Mouse (Mus musculus) mesoderm, embryonic 11.5 days (tissue): ENCODE data around the gene Pes1.

ENCODE experiments used
- DNase-seq: peaks from one replicate; pipeline ENCODE4 v3.0.0-alpha.2; 2012; ENCODE audit warnings: low read depth, low spot score

The Pes1 gene

DNA sequence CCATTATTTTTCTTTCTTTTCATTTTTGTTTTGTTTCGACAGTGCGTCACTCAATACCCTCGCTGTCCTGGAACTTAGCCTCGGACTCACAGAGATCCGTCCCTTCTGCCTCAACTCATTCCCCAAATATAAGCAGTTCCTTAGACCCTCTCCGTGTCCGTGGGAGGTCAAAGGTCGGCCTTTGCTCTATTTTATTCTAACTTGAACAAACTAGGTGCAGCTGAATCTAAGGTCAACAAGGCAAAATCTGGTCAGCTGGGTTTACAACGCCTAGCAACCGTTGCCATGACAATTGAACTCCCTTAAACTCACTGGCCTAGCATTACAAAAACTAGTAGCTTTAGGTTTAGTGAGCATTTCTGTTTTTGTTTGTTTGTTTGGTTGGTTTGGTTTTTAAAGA is 620 bp upstream of the Pes1 start:
- DNase-seq: no peak

DNA sequence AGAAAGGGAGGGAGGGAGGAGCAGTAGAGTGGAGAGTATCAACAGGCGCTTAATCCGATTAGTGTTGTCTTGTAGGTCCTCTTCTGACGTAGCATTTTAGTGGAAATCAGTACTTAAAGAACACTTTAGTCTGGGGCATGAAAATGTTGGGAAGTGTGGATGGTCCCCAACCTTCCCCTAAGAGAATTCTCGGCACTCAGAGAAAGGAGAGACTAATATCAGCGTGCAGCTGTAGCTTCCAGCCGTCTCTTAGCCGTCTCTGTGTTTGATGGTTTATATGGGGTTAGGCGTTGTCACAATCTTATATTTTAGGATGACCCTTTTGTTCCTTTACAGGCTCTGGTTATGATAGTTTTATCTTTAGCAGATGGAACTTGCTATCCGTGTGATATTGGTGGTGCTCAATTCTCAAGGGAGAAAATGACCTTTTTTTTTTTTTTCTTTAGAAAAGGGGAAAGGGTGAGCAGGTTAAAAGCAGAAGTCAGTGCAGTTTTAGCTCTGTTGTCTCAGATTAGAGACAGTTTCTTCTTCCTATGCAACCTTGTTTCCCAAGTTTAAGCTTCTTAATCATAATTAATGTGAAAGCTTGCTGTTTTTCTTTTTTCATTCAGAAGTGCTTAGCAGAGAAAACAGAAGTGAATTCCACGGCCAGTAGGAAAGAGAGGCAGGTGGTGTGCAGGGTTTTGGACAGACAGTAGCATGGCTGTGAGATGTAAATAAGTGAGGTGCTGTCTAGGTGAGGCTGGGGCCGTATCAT is 819 bp downstream of the Pes1 start:
- no peak for DNase-seq

DNA sequence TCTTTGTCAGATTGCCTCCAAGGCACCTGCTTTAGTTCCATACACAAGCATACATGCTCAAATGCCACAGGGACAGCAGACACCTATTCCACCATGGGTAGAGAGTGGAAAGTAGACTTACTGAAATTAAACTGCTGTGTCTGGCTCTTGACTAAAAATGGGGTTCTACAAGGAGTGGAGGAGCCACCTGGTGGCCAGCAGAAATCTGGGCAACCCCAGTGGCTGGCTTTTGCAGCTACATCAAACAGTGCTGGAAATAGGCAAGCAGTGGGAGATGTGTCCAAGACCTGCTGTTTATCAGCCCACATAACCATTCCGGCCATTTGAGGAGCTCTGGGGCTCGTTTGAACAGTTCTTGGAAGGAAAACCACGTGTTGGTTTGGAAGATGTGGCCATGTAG is 6.1 kb downstream of the Pes1 start:
- no peak for DNase-seq

DNA sequence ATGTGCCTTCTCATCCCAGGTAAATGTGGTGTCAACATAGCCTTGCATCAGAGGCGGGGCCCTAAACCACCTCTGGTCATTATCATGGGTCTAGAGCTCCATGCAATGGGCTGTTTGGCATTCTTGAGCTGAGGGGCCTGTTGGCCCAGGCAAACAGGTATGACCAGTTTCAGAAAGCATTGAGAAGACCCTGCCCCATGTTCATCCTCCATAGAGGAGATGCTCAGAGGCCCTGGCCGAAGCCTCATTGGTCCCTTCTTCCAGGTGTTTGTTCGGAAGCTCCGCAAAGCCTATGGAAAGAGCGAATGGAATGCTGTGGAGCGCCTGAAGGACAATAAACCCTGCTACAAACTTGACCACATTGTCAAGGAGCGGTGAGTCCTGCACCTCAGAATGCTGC is 6.6 kb downstream of the Pes1 start:
- no peak for DNase-seq

DNA sequence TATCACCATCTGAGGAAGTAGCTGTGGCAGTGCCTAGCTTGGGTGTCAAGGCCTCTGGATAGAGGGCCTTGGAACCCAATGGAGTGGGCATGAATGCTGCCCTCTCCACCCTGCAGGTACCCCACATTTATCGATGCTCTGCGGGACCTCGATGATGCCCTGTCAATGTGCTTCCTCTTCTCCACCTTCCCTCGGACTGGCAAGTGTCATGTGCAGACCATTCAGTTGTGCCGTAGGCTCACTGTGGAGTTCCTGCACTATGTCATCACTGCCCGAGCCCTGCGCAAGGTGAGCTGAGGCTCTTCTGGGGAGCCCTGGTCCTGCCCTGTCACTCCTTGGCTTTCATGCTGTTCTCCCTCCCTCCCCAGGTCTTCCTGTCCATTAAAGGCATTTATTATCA is 9.3 kb downstream of the Pes1 start:
- DNase-seq: no peak

DNA sequence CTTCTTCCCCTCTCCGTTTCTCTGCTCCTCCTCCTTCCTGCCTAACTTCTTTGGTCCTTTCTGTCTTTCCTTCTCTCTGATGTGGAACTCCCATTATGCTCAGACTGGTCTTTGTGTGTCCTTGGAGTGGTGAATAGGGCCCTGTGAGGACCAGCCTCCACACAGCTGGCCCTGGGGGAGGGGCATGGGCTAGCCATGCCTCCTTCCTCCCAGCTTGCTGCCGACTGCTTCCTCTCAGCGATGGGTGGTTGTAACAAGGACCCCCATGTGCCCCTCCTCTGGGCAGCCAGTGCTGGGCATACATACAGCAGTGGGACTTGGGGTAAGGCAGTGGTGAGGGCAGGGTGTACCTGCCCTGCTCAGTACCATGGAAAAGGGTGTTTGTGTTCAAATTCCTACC is 10.5 kb downstream of the Pes1 start:
- no peak for DNase-seq

DNA sequence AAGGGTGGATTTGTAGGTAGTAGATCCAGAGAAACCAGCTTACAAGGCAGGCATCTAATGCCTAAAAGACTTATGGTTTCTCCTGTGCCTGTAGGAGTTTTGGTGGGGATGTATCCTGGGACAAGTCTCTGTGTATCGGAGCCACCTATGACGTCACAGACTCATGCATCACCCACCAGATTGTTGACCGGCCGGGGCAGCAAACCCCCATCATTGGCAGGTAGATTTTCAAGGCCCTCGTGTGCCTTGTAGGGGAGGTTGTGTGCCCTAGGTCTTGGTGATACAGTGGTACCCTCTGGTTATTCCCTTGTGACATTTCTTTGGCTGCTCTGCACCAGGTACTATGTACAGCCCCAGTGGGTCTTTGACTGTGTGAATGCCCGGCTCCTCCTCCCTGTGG is 12.9 kb downstream of the Pes1 start, which contains the start of gene 4930556J24Rik:
4930556J24Rik (minus strand) TSS at position 101 of the 400 bp plus-strand sequence.
- no peak for DNase-seq

DNA sequence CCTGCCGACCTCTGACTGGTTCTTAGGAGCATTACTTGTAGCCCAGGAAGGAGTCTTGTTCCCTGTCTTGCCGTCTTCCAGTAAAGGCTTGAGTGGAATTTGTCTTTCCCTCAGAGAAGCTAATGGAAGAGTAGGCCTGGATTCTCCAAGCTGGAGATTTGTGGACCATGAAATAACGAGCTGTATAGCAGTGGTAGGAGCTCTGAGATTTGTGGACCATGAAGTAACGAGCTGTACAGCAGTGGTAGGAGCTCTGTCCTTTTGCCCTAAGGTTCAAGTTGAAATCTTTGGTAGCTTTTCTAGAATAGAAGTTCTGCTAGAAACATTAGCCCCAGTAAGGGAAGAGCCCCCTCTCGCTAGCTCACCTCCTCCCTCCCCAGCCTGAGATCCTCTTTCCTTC is 14.6 kb downstream of the Pes1 start:
- DNase-seq: no peak

DNA sequence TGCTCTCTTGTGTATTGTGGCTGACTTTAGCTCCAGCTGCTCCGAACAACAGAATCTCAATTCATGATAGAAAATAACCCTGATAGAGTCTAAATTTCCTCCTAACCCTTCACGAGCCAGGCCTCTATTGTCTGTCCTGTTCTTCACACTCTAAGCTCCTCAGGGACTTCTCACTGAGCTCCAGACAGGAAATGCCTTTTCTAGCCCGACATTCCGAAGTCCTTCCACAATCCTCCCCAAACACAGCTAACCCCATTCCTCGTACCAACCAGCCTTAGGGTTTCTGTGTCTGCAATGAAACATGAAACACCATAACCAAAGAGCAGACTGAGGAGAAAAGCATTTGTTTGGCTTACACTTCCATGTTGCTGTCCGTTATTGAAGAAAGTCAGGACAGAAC is 17.8 kb downstream of the Pes1 start:
- DNase-seq: peak; percentile 8

DNA sequence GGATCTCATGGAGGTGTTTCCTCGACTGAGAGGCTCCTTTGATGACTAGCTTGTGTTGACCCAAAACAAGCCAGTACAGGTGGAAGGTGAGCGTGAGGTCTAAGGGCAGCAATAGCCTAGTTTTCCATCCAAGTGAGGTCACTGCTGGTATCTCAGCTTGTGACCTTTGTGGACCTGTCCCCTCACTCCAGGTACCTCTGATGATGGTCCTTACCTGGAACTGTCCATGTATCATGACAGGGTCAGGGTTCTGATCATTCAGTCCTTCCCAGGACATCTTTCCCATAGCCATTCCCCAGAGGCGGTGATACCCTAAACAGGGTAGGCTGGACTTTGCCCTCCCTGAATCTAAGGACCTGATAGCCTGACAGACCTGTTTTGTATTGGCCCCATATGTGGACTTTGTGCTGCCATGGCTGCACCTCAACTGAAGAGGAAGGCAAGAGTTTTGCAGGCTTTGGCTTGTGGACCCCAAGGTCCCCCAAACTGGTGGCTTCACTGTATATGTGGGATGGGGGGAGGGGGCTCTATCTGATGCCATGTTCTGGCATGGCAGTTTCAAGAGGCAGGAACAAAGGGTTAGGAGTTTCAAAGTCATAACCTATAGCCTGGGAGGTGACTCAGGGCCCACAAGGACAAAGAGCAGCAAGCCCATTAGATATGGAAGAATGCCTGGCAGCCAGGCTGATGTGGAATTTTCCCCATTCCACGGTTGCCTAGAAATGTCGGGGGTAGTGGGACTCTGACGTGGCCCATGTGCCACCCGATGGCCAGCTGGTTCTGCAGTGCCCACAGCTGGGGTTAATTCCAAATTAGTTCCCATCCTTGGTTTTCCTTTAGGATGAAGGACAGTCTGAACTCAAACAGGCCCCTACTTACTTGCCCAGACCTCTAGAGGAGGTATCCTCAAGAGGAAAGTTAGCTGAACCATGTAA is 18.8 kb downstream of the Pes1 start:
- DNase-seq: peak; percentile 12

DNA sequence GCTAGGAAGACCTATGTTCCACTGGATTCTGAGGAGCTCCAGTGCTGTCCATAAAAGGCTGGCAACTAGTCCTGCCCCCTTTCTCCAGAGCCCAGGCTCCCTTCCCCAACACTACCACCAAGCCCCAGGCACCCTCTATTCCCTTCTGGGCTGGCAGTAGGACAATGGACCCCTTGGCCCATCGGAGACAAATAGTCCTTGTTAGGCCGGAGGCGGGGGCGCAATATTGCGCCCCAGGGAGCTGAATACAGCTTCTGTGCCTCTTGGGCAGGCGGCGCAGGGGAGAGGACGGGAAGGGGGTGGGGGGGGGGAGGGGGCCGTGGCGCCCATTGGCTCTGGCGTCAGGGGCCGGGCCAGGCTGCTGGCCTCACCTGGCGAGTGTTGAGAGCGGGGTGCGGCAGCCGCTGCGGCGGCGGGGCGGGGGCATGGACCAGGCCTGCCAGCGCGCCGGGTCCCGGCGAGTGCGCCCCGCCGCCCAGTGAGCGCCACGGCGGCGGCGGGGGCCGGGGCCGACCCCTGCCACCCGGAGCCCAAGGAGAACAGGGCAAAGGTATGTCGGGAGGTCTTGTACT is 19.6 kb downstream of the Pes1 start, which contains the start of gene Gal3st1:
Gal3st1 (plus strand) TSS at position 346 of the 572 bp plus-strand sequence.
- peak; percentile 26 for DNase-seq

DNA sequence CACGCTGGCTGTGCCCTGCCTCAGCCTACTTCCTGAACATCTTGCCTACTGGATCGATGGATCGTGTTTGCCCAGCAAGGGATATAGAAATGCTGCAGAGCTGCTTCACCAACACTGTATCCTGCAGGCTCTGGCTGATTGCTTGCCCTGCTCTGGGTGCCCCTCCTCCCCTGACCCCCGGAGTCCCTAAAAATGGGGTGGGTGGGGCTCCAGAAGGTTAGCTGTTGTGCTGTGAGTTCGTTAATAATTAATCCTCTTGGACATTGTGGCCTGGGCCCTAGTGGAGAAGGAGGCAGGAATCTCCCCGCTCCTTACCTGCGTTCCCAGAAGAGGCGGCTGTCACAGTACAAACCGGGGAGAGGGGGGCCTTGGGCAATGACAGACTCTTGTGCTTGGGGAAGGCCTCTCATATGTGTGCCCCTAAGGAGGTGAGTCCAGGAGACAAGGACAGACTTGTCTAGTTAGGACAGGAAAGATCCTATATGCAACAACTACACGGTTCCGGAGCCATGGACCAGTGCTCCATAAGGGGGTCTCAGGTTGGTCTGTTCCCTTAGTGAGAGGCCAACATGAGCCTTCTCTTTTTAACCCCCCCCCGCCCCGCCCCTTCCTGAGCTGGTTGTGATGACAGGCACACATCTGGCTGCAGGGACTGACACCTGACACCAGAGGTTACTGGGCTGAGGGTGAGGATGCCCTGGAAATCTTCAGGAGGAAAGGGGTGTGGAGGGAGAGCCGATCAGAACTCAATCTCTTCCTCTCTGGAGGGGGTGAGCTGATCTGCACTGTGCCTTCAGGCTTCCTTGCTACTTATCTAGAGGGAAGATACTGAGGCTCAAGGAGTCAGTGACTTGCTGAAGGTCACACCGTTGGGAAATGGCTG is 20.3 kb downstream of the Pes1 start:
- peak; percentile 24 for DNase-seq

DNA sequence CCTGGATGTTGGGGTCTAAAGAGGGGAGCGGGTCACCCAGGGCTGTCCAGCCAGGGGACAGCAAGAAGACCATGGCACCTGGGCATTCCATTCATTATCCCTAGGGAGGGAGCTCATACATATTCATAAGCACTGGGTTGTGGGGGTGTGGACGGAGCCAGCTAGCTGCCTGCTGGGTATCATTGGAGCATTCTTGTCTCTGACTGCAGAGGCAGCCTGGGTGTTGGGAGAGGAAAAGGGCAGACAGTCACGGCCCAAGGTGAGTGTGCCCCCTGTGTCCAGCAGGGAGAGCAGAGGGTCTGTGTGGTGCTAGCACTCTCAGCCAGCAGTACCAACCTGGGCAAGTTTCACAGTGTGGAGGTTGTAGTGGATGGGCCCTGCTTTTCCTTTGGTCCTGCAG is 26.0 kb downstream of the Pes1 start:
- no peak for DNase-seq

DNA sequence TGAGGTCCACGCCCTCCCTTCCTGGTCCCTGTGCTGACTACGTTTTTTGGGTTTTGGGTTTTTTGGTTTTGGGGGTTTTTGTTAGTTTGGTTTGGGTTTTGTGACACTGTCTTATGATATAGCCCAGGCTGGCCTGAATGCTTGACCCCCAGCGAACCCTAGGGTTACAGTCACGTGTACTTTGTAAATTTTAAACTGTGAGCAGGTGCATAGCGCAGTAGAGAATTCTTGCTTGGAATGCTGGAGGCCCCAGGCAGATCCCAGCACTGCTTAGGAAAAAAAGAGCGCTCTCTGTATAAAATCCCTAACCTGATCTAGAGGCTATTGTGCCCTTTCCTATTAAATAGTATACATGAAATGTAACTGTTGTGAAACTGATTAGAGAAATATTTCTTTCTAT is 29.4 kb downstream of the Pes1 start:
- no peak for DNase-seq

DNA sequence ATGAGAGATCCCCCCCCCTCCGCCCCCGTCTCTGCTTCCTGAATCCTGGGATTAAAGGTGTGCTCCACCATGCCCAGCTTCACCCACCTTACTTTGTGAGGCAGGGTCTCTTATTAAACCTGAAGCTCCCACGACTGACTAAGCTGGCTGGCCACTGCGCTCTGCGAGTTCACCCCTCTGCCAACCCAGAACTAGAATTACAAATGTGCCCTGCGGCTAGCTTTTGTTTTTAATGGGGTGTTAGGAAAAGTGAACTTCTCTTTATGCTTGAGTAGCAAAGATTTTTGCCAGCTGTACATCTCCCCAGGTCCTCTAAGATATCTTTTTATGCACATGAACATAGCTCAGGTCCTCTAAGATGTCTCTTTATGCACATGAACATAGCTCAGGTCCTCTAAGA is 30.1 kb downstream of the Pes1 start:
- DNase-seq: no peak

DNA sequence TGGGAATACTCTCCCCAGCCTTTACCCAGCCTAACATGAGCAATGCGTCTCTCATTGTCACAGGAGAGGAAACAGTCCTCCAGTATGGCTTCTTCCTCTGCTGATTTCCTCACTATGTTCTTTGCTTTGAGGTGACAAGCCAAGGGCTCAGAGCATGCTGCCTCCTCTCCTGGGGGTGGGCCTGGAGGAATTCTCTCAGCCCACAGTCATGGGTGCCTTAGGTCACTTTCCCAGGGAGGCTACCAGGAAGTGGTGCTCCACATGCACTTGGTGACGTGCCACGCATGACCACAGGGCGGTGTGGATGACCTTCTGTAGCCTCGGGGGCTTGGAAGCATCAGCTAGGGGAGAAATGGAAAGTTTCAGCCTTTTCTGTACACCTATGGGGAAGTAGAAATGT is 31.7 kb downstream of the Pes1 start:
- no peak for DNase-seq

DNA sequence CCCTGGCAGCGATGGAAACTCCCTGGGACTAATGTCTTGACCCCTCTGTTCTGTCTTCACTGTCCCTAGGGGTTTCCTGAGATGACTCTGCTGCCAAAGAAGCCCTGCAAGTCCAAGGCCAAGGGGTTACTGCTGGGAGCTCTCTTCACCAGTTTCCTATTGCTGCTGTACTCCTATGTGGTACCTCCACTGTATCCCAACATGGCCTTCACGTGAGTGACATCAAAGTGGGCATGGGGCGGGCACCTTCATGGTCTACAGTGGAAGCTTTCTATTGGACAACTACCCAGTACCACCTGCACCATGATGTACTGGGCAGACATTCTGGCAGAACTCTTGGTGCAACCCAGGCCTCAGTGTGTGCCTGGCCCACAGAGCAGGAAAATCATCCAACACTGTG is 33.1 kb downstream of the Pes1 start:
- DNase-seq: no peak

DNA sequence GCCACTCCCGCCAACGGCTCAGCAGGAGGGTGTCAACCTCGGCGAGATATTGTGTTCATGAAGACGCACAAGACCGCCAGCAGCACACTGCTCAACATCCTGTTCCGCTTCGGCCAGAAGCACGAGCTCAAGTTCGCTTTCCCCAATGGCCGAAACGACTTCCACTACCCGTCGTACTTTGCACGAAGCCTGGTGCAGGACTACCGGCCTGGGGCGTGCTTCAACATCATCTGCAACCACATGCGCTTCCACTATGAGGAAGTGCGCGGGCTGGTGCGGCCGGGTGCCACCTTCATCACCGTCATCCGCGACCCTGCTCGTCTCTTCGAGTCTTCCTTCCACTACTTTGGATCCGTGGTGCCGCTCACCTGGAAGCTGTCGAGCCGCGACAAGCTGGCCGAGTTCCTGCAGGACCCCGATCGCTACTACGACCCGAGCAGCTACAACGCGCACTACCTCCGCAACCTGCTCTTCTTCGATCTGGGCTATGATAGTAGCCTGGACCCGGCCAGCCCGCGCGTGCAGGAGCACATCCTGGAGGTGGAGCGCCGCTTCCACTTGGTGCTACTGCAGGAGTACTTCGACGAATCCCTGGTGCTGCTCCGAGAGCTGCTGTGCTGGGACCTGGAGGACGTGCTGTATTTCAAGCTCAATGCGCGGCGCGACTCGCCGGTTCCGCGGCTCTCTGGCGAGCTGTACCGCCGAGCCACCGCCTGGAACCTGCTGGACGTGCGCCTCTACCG is 34.4 kb downstream of the Pes1 start:
- peak; percentile 19 for DNase-seq

DNA sequence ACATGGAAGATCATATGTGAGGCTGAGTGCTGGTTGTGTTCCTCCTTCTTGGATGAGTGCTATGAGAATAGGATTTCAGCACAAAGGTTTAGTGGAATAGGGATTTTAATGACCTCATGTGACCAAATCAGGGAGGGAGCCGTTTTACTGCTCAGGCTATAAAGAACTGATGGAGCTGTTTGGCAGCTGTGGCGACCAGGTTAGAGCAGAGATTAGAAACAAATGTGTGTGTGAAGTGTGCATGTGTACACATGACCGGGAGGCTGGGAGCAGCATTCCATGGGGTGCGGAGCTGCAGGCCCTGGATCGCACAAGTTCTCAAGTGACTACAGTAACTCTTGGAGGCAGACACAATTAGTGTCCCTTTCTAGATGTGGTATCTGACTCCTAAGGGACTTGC is 35.8 kb downstream of the Pes1 start:
- DNase-seq: no peak

DNA sequence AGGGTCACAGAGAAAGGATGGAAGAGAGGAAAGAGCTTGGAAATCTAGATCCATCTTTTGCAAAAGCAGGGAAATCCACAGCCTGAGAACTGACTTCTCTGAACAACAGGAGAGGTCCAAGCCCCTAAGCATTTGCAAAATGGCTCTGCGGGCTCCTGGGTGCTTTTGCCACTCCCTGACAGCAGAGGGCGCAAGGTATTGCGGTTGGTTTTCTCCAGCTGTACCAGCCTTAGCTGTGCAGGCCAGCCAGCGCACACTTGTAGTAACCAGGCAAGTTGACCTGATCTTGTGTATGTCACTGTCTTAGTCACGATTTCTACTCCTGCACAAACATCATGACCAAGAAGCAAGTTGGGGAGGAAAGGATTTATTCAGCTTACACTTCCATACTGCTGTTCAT is 37.8 kb downstream of the Pes1 start:
- DNase-seq: peak; percentile 73
